Mouse (Mus musculus) bone marrow, adult 2 months (tissue): ENCODE results near the gene Itih3.

Source experiments
- CTCF ChIP-seq: fragments of 200-500 bp; IDR thresholded peaks from 2 replicates; pipeline ENCODE4 v1.5.1; 2011; ENCODE audit warnings: low read length, control low read depth; ENCODE audit not compliant: control insufficient read depth, insufficient read depth
- POLR2A ChIP-seq: fragments of 200-500 bp; IDR thresholded peaks from 2 replicates; pipeline ENCODE4 v1.6.1; 2011; ENCODE audit warnings: low read depth, mild to moderate bottlenecking, control low read depth, low read length, borderline replicate concordance; ENCODE audit not compliant: control insufficient read depth

GRCm38 (mm10) chr14:30925492-30925891 is 1.9 kb upstream of the Itih3 start:
- no peak for TF ChIP-seq POLR2A
- TF ChIP-seq CTCF: no peak
